Mouse (Mus musculus): ENCODE data around the gene Carm1. TPM values are rescaled to one million over a fixed set of nuclear protein-coding genes. Genes with fewer than 3 reads are reported as not detected.
"Not testable (repeated sequence)": the region's sequence is repeated elsewhere in the genome, so short reads cannot be mapped to it uniquely, and the experiment has no call there.

Gene Carm1
- polyA plus RNA-seq, 1 experiment, result 61.6 TPM

DNA sequence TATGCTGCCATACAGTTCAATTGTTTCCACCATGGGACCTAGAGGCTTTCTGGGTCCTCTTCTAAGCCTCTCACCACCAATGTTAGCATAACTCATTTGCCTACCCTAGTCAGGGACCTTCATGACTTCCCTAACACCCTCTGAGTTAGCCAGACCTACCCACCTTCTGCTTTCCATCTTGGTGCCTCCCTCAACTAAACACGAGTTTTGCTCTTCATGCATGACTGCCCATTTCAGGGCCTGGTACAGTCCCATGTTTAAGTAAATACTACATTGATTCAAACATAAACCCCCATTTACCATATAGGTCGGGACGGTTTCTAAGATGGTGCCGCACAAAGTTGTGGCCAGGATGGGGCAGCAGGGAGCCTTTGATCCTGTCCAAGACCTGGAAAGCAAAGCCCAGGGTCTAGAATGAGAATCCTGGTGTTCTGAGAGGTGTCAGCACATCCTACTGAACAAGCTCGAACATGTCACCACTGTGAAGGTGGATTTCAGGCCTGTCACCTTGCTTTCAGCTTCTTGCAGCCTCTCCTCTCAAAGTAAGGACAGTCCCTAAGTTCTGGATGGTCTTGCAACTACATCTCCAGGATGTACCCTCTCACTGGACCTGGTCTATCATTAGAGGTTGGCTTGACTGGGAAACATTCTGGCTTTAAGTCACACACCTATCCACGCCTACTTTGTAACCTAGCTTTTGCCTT is 44.6 kb downstream of the Carm1 start:
- Histone ChIP-seq H3K4me3 (ENCODE audit: insufficient read depth, low read length) (no peak overlapping the region; the same call in 1 of the 2 replicates), H3K4me1 (ENCODE audit: control insufficient read depth, insufficient read depth, low read length) (0 out of 2 replicates have a peak, but pooled peaks cover 6% of the 10 kb centered on the region), H3K27ac (ENCODE audit: insufficient read depth, low read length) (no peak overlapping the region)
- 0 out of 2 replicates have a peak, but pooled peaks have one; percentile 0 for TF ChIP-seq CTCF (IDR thresholded peaks at IDR 0.05; ENCODE audit: extremely low read depth, insufficient read depth, low read length)
- no peak for TF ChIP-seq POLR2A (IDR thresholded peaks at IDR 0.05; ENCODE audit: extremely low read depth, insufficient read depth, low read length)

DNA sequence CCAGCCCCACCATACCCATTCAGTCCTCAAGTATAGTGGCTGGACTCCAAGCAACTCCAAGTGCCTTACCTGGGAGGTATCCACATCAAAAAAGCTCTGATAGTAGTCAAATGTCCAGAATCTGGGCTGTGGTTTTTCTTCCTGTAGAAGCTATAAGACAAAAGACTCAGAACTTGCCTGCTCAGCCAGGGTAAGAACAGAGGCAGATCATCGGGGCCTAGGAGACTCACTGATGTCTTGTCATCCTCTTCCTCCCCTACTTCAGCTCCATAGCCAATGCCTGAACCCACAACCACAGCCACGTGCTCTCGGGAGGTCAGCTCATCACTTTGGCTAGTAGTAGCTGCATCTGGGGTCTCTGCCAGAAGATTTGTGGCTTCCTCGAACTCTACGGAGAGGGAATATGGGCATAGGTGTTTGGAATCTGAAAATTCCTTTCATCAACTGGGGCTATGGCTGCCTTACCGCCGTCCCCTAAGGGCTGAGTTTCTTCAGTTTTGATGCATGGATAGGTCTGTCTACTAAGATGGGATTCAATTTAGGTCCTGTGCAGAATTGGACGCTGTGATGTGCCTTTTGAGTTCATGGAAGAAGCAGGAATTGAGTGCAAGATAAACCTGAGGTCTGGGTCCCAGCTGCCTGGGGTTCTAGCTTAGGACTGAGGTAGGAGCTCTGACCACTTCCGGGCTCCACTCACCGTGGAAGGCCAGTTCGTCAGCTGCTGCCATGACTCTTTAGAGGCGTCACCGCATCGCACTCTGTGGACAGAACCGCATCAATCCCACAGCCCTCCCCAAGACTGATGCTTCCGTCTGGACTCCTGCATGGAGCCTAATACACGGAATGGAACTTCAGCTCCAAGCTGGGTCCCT is 45.4 kb downstream of the Carm1 start:
- TF ChIP-seq POLR2A (IDR thresholded peaks at IDR 0.05; ENCODE audit: extremely low read depth, insufficient read depth, low read length) (no peak), CTCF (IDR thresholded peaks at IDR 0.05; ENCODE audit: extremely low read depth, insufficient read depth, low read length) (no peak)
- Histone ChIP-seq H3K4me3 (ENCODE audit: insufficient read depth, low read length) (peak overlapping the region; percentile 54), H3K27ac (ENCODE audit: insufficient read depth, low read length) (0 out of 2 replicates have a peak overlapping the region, but pooled peaks have one; percentile 11), H3K4me1 (ENCODE audit: control insufficient read depth, insufficient read depth, low read length) (0 out of 2 replicates have a peak, but pooled peaks cover 6% of the 10 kb centered on the region)

DNA sequence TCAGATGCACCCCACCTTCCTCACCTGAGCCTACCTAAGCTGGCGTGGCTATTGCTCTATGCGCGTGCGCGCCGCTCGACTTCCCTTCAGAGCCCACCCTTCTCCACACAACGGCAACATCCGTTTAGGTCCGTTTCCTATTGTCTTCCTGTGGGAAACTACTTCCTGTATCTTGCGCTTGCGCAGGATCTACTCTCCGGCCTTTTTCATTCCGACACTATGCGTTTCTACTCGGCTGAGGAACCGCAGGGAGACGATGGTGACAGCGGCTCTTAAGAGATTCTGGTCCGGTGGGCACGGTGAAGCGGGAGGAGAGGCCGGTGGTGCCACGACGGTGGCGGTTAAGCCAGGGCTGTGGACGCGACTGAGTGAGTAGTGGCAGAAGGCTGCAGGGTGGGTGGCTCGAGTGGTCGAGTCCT is 46.0 kb downstream of the Carm1 start, which contains the start of the genes Timm29 and Yipf2:
Timm29 (plus strand) TSS at position 20 of the 419 bp plus-strand sequence.
Yipf2 (minus strand) TSS at position 126 of the 419 bp plus-strand sequence.
- Histone ChIP-seq H3K4me3 (ENCODE audit: insufficient read depth, low read length) (peak within 1 kb of the TSS; percentile 54), H3K4me1 (ENCODE audit: control insufficient read depth, insufficient read depth, low read length) (0 out of 2 replicates have a peak, but pooled peaks cover 4% of the 10 kb centered on the region), H3K27ac (ENCODE audit: insufficient read depth, low read length) (peak within 1 kb of the TSS; percentile 29)
- TF ChIP-seq POLR2A (IDR thresholded peaks at IDR 0.05; ENCODE audit: extremely low read depth, insufficient read depth, low read length) (peak; percentile 74; the same call in 1 of the 2 replicates), CTCF (IDR thresholded peaks at IDR 0.05; ENCODE audit: extremely low read depth, insufficient read depth, low read length) (no peak)

DNA sequence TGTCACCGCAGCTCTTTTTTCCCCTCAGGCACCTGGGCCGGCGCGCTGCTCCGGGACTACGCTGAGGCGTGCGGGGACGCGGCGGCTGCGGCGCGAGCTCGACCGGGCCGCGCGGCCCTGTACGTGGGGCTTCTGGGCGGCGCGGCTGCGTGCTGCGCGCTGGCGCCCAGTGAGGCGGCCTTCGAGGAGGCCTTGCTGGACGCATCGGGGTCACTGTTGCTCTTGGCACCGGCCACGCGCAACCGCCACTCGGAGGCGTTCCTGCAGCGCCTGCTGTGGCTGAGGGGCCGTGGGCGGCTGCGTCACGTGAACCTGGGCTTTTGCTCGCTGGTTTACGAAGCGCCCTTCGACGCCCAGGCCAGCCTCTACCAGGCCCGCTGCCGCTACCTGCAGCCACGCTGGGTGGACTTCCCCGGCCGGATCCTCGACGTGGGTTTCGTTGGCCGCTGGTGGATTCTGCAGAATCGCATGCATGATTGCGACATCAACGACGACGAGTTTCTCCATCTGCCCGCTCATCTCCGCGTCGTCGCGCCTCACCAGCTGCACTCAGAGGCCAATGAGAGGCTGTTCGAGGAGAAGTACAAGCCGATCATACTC is 46.5 kb downstream of the Carm1 start:
- no peak for TF ChIP-seq CTCF (IDR thresholded peaks at IDR 0.05; ENCODE audit: extremely low read depth, insufficient read depth, low read length)
- TF ChIP-seq POLR2A (IDR thresholded peaks at IDR 0.05; ENCODE audit: extremely low read depth, insufficient read depth, low read length), result 0 out of 2 replicates have a peak, but pooled peaks have one; percentile 6
- Histone ChIP-seq H3K4me1 (ENCODE audit: control insufficient read depth, insufficient read depth, low read length) (0 out of 2 replicates have a peak, but pooled peaks cover 4% of the 10 kb centered on the region), H3K27ac (ENCODE audit: insufficient read depth, low read length) (peak overlapping the region; percentile 29), H3K4me3 (ENCODE audit: insufficient read depth, low read length) (peak overlapping the region; percentile 54)

DNA sequence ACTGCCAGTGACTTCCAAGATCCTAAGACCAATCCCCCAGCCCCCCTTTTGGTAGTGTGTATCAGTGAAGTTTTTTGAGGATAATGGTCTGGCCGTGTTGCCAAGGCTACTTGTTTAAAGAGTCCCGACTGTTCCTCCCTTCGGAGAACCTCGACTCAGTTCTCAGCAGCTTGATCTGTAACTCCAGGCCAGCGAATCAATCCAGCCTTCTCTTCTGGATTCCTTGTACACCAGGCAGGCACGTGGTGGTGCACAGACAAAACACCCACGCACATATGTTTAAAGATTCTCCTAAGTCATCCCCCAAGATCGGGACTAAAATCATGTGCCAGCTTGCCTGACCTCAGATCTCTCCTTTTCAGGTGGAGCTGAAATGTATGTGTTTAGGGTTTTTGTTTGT is 47.7 kb downstream of the Carm1 start:
- not testable (repeated sequence) for H3K27ac ChIP-seq (ENCODE audit: insufficient read depth, low read length); H3K4me1 ChIP-seq (ENCODE audit: control insufficient read depth, insufficient read depth, low read length)
- H3K4me3 ChIP-seq (ENCODE audit: insufficient read depth, low read length), result peak overlapping the region; percentile 54; the same call in 1 of the 2 replicates

DNA sequence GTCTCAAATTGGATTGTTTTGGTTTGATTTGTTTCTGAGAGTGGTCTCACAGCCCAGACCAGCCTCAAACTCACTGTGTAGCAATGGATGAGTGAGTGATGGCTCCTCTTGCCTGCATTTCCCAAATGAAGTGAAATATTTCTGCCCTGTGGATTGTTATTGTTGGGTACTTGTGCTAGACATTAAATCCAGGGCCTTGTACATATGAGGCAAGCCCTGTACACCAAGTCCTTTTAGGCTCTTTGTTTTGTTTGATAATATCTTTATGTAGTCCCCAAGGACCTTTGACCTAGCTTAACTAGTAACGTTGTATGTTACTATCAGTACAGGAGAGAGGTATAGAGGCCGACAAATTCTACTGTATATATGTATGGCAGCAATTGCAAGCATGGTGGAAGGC is 48.1 kb downstream of the Carm1 start:
- Histone ChIP-seq H3K27ac (ENCODE audit: insufficient read depth, low read length) (no peak overlapping the region), H3K4me1 (ENCODE audit: control insufficient read depth, insufficient read depth, low read length) (0 out of 2 replicates have a peak, but pooled peaks cover 4% of the 10 kb centered on the region), H3K4me3 (ENCODE audit: insufficient read depth, low read length) (peak overlapping the region; percentile 54; the same call in 1 of the 2 replicates)
- TF ChIP-seq POLR2A (IDR thresholded peaks at IDR 0.05; ENCODE audit: extremely low read depth, insufficient read depth, low read length), result no peak
- no peak for TF ChIP-seq CTCF (IDR thresholded peaks at IDR 0.05; ENCODE audit: extremely low read depth, insufficient read depth, low read length)

DNA sequence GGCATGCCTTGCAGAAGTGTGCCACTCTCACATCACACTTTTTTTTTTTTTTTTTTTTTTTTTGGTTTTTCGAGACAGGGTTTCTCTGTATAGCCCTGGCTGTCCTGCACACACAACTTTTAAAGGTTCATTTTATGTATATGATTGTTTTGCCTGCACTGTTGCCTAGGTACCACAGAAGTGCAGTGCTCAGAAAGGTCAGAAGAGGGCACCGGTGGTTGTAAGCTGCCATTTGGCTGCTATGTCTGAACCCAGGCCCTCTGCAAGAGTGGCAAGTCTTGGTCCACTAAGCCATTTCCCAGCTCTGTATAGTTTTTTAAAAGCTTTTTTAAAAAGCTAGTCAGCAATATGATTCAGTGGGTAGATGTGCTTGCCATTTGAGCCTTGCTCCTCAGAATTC is 51.5 kb downstream of the Carm1 start:
- no peak overlapping the region for H3K27ac ChIP-seq (ENCODE audit: insufficient read depth, low read length)
- H3K4me3 ChIP-seq (ENCODE audit: insufficient read depth, low read length), result no peak overlapping the region
- TF ChIP-seq CTCF (IDR thresholded peaks at IDR 0.05; ENCODE audit: extremely low read depth, insufficient read depth, low read length) (peak; percentile 22; the same call in 1 of the 2 replicates), POLR2A (IDR thresholded peaks at IDR 0.05; ENCODE audit: extremely low read depth, insufficient read depth, low read length) (no peak)
- no peaks in the 10 kb centered on the region for H3K4me1 ChIP-seq (ENCODE audit: control insufficient read depth, insufficient read depth, low read length)

DNA sequence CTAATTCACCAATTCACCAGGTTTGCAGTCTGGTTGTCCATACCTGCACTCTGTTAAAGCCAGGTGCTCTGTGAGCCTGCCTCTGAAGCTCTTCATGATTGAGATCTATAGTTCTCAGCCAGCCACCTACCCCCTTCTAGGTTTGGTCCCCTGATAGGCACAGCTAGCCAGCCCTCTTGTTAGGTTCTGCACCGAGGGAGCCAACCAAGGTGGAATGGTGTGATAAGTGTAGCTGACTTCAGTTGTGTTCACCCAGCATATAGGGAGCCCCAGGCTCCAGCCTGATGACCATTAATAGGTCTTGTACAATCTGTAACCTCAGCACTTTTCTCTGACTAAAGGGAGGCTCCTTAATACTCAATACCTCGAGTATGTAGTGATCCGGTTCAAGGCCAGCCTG is 53.5 kb downstream of the Carm1 start:
- no peak overlapping the region for H3K27ac ChIP-seq (ENCODE audit: insufficient read depth, low read length)
- no peak overlapping the region for H3K4me3 ChIP-seq (ENCODE audit: insufficient read depth, low read length)
- H3K4me1 ChIP-seq (ENCODE audit: control insufficient read depth, insufficient read depth, low read length), result no peaks in the 10 kb centered on the region
- TF ChIP-seq CTCF (IDR thresholded peaks at IDR 0.05; ENCODE audit: extremely low read depth, insufficient read depth, low read length), result no peak
- no peak for TF ChIP-seq POLR2A (IDR thresholded peaks at IDR 0.05; ENCODE audit: extremely low read depth, insufficient read depth, low read length)

DNA sequence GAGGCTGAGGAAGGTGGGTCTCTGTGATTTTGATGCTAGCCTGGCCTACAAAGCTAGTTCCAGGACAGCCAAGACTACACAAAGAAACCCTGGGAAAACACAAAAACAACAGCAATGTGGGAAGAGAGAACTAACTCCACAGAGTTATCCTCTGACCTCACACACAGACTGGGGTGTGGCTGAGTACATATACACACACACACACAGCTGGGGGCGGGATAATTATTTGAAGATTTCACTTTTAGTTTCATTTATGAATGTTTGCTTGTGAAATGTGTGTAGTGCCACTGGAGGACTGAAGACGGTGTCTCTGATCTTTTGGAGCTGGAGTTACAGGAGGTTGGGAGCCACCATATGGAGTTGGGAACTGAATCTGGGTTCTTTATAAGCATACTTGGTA is 54.4 kb downstream of the Carm1 start:
- Histone ChIP-seq H3K4me1 (ENCODE audit: control insufficient read depth, insufficient read depth, low read length) (no peaks in the 10 kb centered on the region), H3K4me3 (ENCODE audit: insufficient read depth, low read length) (no peak overlapping the region), H3K27ac (ENCODE audit: insufficient read depth, low read length) (no peak overlapping the region)
- TF ChIP-seq POLR2A (IDR thresholded peaks at IDR 0.05; ENCODE audit: extremely low read depth, insufficient read depth, low read length), result no peak
